Mouse (Mus musculus) embryonic fibroblast, embryonic 13.5 days (primary cell): ENCODE measurements around the gene Psg16.
"Not testable (repeated sequence)": the region's sequence is repeated elsewhere in the genome, so short reads cannot be mapped to it uniquely, and the experiment has no call there.

Experiments
- CTCF ChIP-seq: IDR thresholded peaks from 2 replicates; pipeline ENCODE4 v1.5.1; 2011; ENCODE audit warnings: mild to moderate bottlenecking, control low read depth, low read length, moderate library complexity, borderline replicate concordance; ENCODE audit not compliant: insufficient read depth
- POLR2A ChIP-seq: IDR thresholded peaks from 2 replicates; pipeline ENCODE4 v1.6.1; 2011; ENCODE audit warnings: low read depth, mild to moderate bottlenecking, control low read depth, low read length, moderate library complexity

DNA sequence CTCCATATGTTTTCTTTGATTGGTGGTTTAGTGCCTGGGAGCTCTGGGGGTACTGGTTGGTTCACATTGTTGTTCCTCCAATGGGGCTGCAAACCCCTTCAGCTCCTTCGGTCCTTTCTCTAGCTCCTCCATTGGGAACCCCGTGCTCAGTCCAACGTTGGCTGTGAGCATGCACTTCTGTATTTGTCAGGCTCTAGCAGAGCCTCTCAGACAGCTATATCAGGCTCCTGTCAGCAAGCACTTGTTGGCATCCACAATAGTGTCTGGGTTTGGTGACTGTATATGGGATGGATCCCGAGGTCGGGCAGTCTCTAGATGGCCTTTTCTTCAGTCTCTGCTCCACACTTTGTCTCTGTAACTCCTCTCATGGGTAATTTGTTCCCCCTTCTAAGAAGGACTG is 6.2 kb upstream of the Psg16 start:
- not testable (repeated sequence) for TF ChIP-seq POLR2A, CTCF
